9 mouse cellular contexts compared by ENCODE assay signal in the genomic region with DNA sequence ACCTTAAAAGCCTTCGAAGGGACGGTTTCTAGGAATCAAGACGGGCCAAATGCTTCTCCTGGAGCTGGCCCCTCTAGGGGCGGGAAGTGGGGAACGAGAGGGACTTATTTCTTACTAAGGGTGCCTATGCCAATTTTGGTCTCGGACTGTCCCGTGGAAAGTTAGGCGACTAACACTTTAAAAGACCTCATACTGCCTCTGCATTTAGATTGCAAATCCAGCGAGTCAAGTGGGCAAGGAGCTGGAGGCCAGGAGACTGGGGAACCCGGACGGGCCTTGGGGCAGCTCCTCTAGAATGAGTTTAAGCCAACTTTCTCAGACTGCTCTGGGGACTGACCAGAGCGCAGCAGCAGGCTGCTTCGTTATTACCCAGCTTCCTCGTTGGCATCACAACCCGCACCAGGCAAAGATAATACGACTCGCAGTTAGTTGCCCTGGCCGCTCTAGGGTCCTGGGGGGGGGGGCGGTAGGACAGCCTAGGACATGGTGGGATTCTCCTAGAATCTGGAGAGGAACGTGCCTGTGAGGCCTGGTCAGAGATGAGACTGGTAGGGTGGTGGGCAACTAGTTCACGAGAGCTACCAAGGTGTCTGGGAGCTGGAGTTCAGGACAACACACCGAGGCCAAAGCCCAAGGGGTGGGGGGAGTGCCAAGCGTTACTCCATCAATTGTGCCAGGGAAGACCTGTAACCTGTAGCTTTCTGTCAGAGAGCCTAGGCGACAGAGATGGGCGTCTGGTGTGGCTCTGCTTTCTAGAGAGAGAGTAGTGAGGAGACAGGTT. TPM values are rescaled to one million over a fixed set of nuclear protein-coding genes. Genes with fewer than 3 reads are reported as not detected.
DNase-seq lines count a peak whose midpoint lies in the region; ATAC-seq and TF ChIP-seq lines count a peak whose summit lies in the region.
"Had no signal": no experiment of that assay in that cellular context is flagged by ENCODE, and none has a peak within 500 bp of the region (broad histone marks: within the 10 kb centered on the region; RNA-seq: fewer than 3 reads in every experiment).

No protein-coding gene starts in this region.

- peaks cover 41% of the 10 kb centered on the region for H3K4me1 ChIP-seq in kidney, embryonic 15.5 days
- peaks cover 8% of the 10 kb centered on the region; the same call in 1 of the 2 replicates for H3K4me1 ChIP-seq in forebrain, embryonic 11.5 days (replicated peaks; ENCODE audit: control insufficient read depth, insufficient read depth, low read length)
- H3K4me1 ChIP-seq in liver, postnatal 0 days (ENCODE audit: insufficient read depth), result peaks cover 11% of the 10 kb centered on the region

- TF ChIP-seq EP300 in liver, postnatal 0 days (IDR thresholded peaks at IDR 0.05; ENCODE audit: low read depth), result no peak

- H3K4me3 ChIP-seq in kidney, embryonic 15.5 days (replicated peaks), result peak overlapping the region; percentile 30
- H3K4me3 ChIP-seq in forebrain, embryonic 11.5 days (ENCODE audit: low read depth, low read length), result no peak overlapping the region
- no peak overlapping the region for H3K4me3 ChIP-seq in liver, postnatal 0 days (ENCODE audit: low read depth, low read length)

- no peak for ATAC-seq in kidney, embryonic 15.5 days (replicated peaks; ENCODE audit: low FRiP score)
- ATAC-seq in forebrain, embryonic 11.5 days (replicated peaks; ENCODE audit: low FRiP score), result no peak
- no peak for ATAC-seq in liver, postnatal 0 days

- no peak for TF ChIP-seq CTCF in brain, embryonic 14.5 days (IDR thresholded peaks at IDR 0.05; ENCODE audit: borderline replicate concordance, extremely low read depth, insufficient read depth, insufficient read length)
- no peak for TF ChIP-seq CTCF in liver, postnatal 0 days (IDR thresholded peaks at IDR 0.05; ENCODE audit: low read depth)

- no peak overlapping the region for H3K9ac ChIP-seq in kidney, embryonic 15.5 days
- no peak overlapping the region for H3K9ac ChIP-seq in forebrain, embryonic 11.5 days (ENCODE audit: low read length)
- no peak overlapping the region for H3K9ac ChIP-seq in liver, postnatal 0 days (replicated peaks)

- no peaks in the 10 kb centered on the region for H3K9me3 ChIP-seq in kidney, embryonic 15.5 days (replicated peaks)
- no peaks in the 10 kb centered on the region for H3K9me3 ChIP-seq in forebrain, embryonic 11.5 days (ENCODE audit: control insufficient read depth, low read length)
- no peaks in the 10 kb centered on the region for H3K9me3 ChIP-seq in liver, postnatal 0 days (ENCODE audit: low read length)

- no peak overlapping the region for H3K4me2 ChIP-seq in kidney, embryonic 15.5 days
- H3K4me2 ChIP-seq in forebrain, embryonic 11.5 days (ENCODE audit: low read depth, low read length, severe bottlenecking), result no peak overlapping the region
- no peak overlapping the region for H3K4me2 ChIP-seq in liver, postnatal 0 days (ENCODE audit: low read depth, low read length)

- H3K27me3 ChIP-seq in kidney, embryonic 15.5 days, result peaks cover 59% of the 10 kb centered on the region
- peaks cover 49% of the 10 kb centered on the region for H3K27me3 ChIP-seq in forebrain, embryonic 11.5 days (ENCODE audit: control insufficient read depth, insufficient read depth, low read length)
- H3K27me3 ChIP-seq in liver, postnatal 0 days (ENCODE audit: insufficient read depth, low read length), result peaks cover 84% of the 10 kb centered on the region

- DNase-seq in kidney, adult 8-10 months, result no peak
- peak; percentile 40 for DNase-seq in brain, embryonic 14.5 days (ENCODE audit: low read depth)
- DNase-seq in forebrain, embryonic 11.5 days (ENCODE audit: low spot score), result peak; percentile 59
- peak; percentile 28 for DNase-seq in large intestine, adult 2 months (ENCODE audit: low read depth, low spot score)
- no peak for DNase-seq in right cerebral cortex, adult 18-20 months
- no peak for DNase-seq in spleen, adult 12 weeks (ENCODE audit: low spot score)
- no peak for DNase-seq in liver, postnatal 0 days

- no peaks in the 10 kb centered on the region for H3K36me3 ChIP-seq in kidney, embryonic 15.5 days
- H3K36me3 ChIP-seq in forebrain, embryonic 11.5 days (ENCODE audit: control insufficient read depth, insufficient read depth, low read length), result no peaks in the 10 kb centered on the region
- no peaks in the 10 kb centered on the region for H3K36me3 ChIP-seq in liver, postnatal 0 days (replicated peaks; ENCODE audit: insufficient read depth, low read length)

- no peak for TF ChIP-seq POLR2A in brain, embryonic 14.5 days (IDR thresholded peaks at IDR 0.05; ENCODE audit: borderline replicate concordance, extremely low read depth, insufficient read depth, insufficient read length, poor library complexity, severe bottlenecking)

- H3K27ac ChIP-seq in kidney, embryonic 15.5 days, result no peak overlapping the region
- no peak overlapping the region for H3K27ac ChIP-seq in forebrain, embryonic 11.5 days (ENCODE audit: low read depth, low read length)
- H3K27ac ChIP-seq in liver, postnatal 0 days (ENCODE audit: low read depth), result no peak overlapping the region
- H3K27ac ChIP-seq: kidney, postnatal 0 days had no signal

- WGBS in kidney, embryonic 15.5 days, result 3% methylated on average over 25 of the region's 25 CpGs
- 1% methylated on average over 25 of the region's 25 CpGs for WGBS in forebrain, embryonic 11.5 days
- 6% methylated on average over 25 of the region's 25 CpGs for WGBS in large intestine, adult 2 months
- WGBS in liver, postnatal 0 days (ENCODE audit: insufficient replicate concordance), result 3% methylated on average over 25 of the region's 25 CpGs

RNA-seq across cellular contexts. Expression of gene Satb2, which starts 2.2 kb away (rescaled TPM):
- 1.7 and 3.7 TPM in 2 replicates for polyA plus RNA-seq in kidney, embryonic 15.5 days (2015; fragmentation: Nextera tagmentation; extraction: Ambion mirVana)
- polyA plus RNA-seq in brain, embryonic 14.5 days (2012; rRNA removed), result 7.9 and 12.2 TPM in 2 replicates
- polyA plus RNA-seq in forebrain, embryonic 11.5 days (2014; fragmentation: Nextera tagmentation; extraction: Ambion mirVana), result 1.5 and 1.9 TPM in 2 replicates
- 5.1 and 6.1 TPM in 2 replicates for polyA plus RNA-seq in large intestine, adult 2 months (2012; rRNA removed)
- polyA plus RNA-seq in liver, postnatal 0 days (2015; fragmentation: Nextera tagmentation; extraction: Ambion mirVana), result 0.05 and 0.11 TPM in 2 replicates

Comparison
In these comparisons a context has a peak if more than half of its experiments do, and no peak if none do; other contexts are left out.
1. DNase-seq: peak in brain, embryonic 14.5 days (single experiment), forebrain, embryonic 11.5 days (single experiment) and large intestine, adult 2 months (single experiment); none in kidney, adult 8-10 months (0 of 2), right cerebral cortex, adult 18-20 months (single experiment), spleen, adult 12 weeks (single experiment) and liver, postnatal 0 days (single experiment).